ENCODE assay signal across 26 mouse cellular contexts in genomic region chr17:88484539-88484938, GRCm38 (mm10). TPM values are rescaled to one million over a fixed set of nuclear protein-coding genes. Genes with fewer than 3 reads are reported as not detected.
DNase-seq lines count a peak whose midpoint lies in the region; ATAC-seq and TF ChIP-seq lines count a peak whose summit lies in the region.
"Had no signal": no experiment of that assay in that cellular context is flagged by ENCODE, and none has a peak within 500 bp of the region (broad histone marks: within the 10 kb centered on the region; RNA-seq: fewer than 3 reads in every experiment).

No protein-coding gene starts in this region.

- peaks cover 3% of the 10 kb centered on the region; the same call in 1 of the 2 replicates for H3K79me2 ChIP-seq in CH12.LX (replicated peaks; ENCODE audit: control insufficient read depth, extremely low read depth, insufficient read depth, poor library complexity, severe bottlenecking)

- no peak overlapping the region for H3K27ac ChIP-seq in neural tube, embryonic 15.5 days (replicated peaks)
- H3K27ac ChIP-seq in CH12.LX (ENCODE audit: insufficient read depth, low read depth) = no peak overlapping the region
- H3K27ac ChIP-seq in cerebellum, adult 2 months (ENCODE audit: insufficient read depth, low read length) = no peak overlapping the region
- H3K27ac ChIP-seq: embryonic facial prominence, embryonic 12.5 days; embryonic facial prominence, embryonic 15.5 days; forebrain, embryonic 12.5 days; forebrain, embryonic 15.5 days; heart, adult 2 months; heart, embryonic 10.5 days; heart, embryonic 13.5 days; hindbrain, embryonic 14.5 days had no signal

- H3K4me3 ChIP-seq in neural tube, embryonic 15.5 days (replicated peaks) = no peak overlapping the region
- H3K4me3 ChIP-seq in CH12.LX (replicated peaks in 1 of 3; ENCODE audit: low read depth in 2 of 3, low read length in 2 of 3, poor library complexity in 1 of 3) = no peak overlapping the region
- no peak overlapping the region for H3K4me3 ChIP-seq in cerebellum, adult 2 months (replicated peaks; ENCODE audit: insufficient read depth, low read depth, low read length)
- H3K4me3 ChIP-seq: embryonic facial prominence, embryonic 12.5 days; embryonic facial prominence, embryonic 15.5 days; forebrain, embryonic 12.5 days; forebrain, embryonic 15.5 days; heart, adult 2 months; heart, embryonic 10.5 days; heart, embryonic 13.5 days had no signal

- no peak for TF ChIP-seq CTCF in CH12.LX (conservative IDR thresholded peaks at IDR 0.05 in 1 of 2, IDR thresholded peaks at IDR 0.05 in 1 of 2; ENCODE audit: low read depth in 2 of 2, low read length in 2 of 2)
- TF ChIP-seq CTCF in cerebellum, adult 2 months (IDR thresholded peaks at IDR 0.05; ENCODE audit: borderline replicate concordance, insufficient read depth, low read depth, low read length) = no peak

- ATAC-seq in neural tube, embryonic 15.5 days (ENCODE audit: low FRiP score) = no peak
- ATAC-seq in inflammation-experienced regulatory T-cells, adult 6 months = peak; percentile 39
- ATAC-seq: forebrain, embryonic 15.5 days; intestine, embryonic 16.5 days had no signal

- no peaks in the 10 kb centered on the region for H3K9me3 ChIP-seq in neural tube, embryonic 15.5 days (replicated peaks)
- H3K9me3 ChIP-seq in CH12.LX (replicated peaks; ENCODE audit: low read length) = no peaks in the 10 kb centered on the region
- H3K9me3 ChIP-seq: embryonic facial prominence, embryonic 12.5 days; embryonic facial prominence, embryonic 15.5 days; forebrain, embryonic 12.5 days; forebrain, embryonic 15.5 days; heart, embryonic 10.5 days; heart, embryonic 13.5 days had no signal

- no peak overlapping the region for H3K4me2 ChIP-seq in neural tube, embryonic 15.5 days
- H3K4me2 ChIP-seq in CH12.LX (ENCODE audit: insufficient read depth, low read depth, poor library complexity, severe bottlenecking) = peak overlapping the region; percentile 84
- H3K4me2 ChIP-seq: embryonic facial prominence, embryonic 12.5 days; embryonic facial prominence, embryonic 15.5 days; forebrain, embryonic 12.5 days; forebrain, embryonic 15.5 days; heart, embryonic 13.5 days; hindbrain, embryonic 14.5 days had no signal

- peak; percentile 1 for DNase-seq in neural tube, embryonic 10.5 days (ENCODE audit: extremely low spot score, low spot score)
- peak; percentile 51 for DNase-seq in CH12.LX (ENCODE audit: extremely low read depth)
- no peak for DNase-seq in cerebellum, adult 2 months
- DNase-seq in layer of hippocampus, adult 11-12 months (ENCODE audit: low spot score) = no peak
- DNase-seq: adrenal gland, postnatal 10 days; adrenal gland, postnatal 36 days; B cell, adult 2 months; cerebellum, adult 18-20 months; cerebellum, adult 9-11 months; cerebellum, postnatal 25 days; gastrocnemius, postnatal 10 days; gastrocnemius, postnatal 36 days; heart, adult 2 months; heart, postnatal 14 days; heart, postnatal 4 days; kidney, adult 18-20 months had no signal

- no peaks in the 10 kb centered on the region for H3K4me1 ChIP-seq in neural tube, embryonic 15.5 days
- H3K4me1 ChIP-seq in CH12.LX (ENCODE audit: control insufficient read depth in 1 of 2, insufficient read depth in 2 of 2) = peaks cover 4 to 21% of the 10 kb centered on the region in 2 experiments
- peaks cover 13% of the 10 kb centered on the region for H3K4me1 ChIP-seq in cerebellum, adult 2 months (ENCODE audit: control insufficient read depth, insufficient read depth, low read length)
- H3K4me1 ChIP-seq: embryonic facial prominence, embryonic 12.5 days; embryonic facial prominence, embryonic 15.5 days; forebrain, embryonic 12.5 days; forebrain, embryonic 15.5 days; heart, embryonic 10.5 days had no signal

- no peaks in the 10 kb centered on the region for H3K27me3 ChIP-seq in neural tube, embryonic 15.5 days (replicated peaks)
- no peaks in the 10 kb centered on the region for H3K27me3 ChIP-seq in CH12.LX (replicated peaks)
- H3K27me3 ChIP-seq in cerebellum, adult 2 months (ENCODE audit: control insufficient read depth, insufficient read depth, low read length) = no peaks in the 10 kb centered on the region
- H3K27me3 ChIP-seq: embryonic facial prominence, embryonic 12.5 days; embryonic facial prominence, embryonic 15.5 days; forebrain, embryonic 12.5 days; forebrain, embryonic 15.5 days; heart, embryonic 13.5 days had no signal

- dilution Hi-C loops in CH12.LX (cut with MboI; ENCODE audit: extremely low pct_ligation_motif_present, extremely low pct_unique_long_range_greater_than_20kb, low sequenced_read_pairs) = no loop called here

- peaks cover 6% of the 10 kb centered on the region; the same call in 1 of the 2 replicates for H3K36me3 ChIP-seq in neural tube, embryonic 15.5 days
- H3K36me3 ChIP-seq in CH12.LX (replicated peaks in 1 of 2; ENCODE audit: control insufficient read depth in 1 of 2, insufficient read depth in 1 of 2, low read length in 1 of 2) = peaks cover 17 to 46% of the 10 kb centered on the region in 2 experiments
- H3K36me3 ChIP-seq: embryonic facial prominence, embryonic 12.5 days; forebrain, embryonic 15.5 days had no signal

- peak; percentile 83 for TF ChIP-seq EP300 in CH12.LX (IDR thresholded peaks at IDR 0.05; ENCODE audit: low read length)

- TF ChIP-seq RAD21 in CH12.LX (IDR thresholded peaks at IDR 0.05; ENCODE audit: low read depth, low read length) = no peak

- in situ Hi-C loops in CH12.LX (cut with MboI; ENCODE audit: low pct_ligation_motif_present, low pct_unique_long_range_greater_than_20kb, low sequenced_read_pairs) = no loop called here

- WGBS in neural tube, embryonic 15.5 days = 96% methylated on average over 11 of the region's 11 CpGs
- WGBS in cerebellum, adult 2 months = 89% methylated on average over 11 of the region's 11 CpGs

- TF ChIP-seq POLR2A in CH12.LX (IDR thresholded peaks at IDR 0.05; ENCODE audit: low read depth, low read length) = no peak
- TF ChIP-seq POLR2A in cerebellum, adult 2 months (IDR thresholded peaks at IDR 0.05; ENCODE audit: borderline replicate concordance, insufficient read depth, low read length) = no peak

- no peak overlapping the region for H3K9ac ChIP-seq in neural tube, embryonic 15.5 days (replicated peaks)
- no peak overlapping the region for H3K9ac ChIP-seq in CH12.LX (ENCODE audit: insufficient read depth, low read depth)
- H3K9ac ChIP-seq: embryonic facial prominence, embryonic 12.5 days; embryonic facial prominence, embryonic 15.5 days; forebrain, embryonic 12.5 days; forebrain, embryonic 15.5 days; heart, embryonic 13.5 days; hindbrain, embryonic 14.5 days had no signal

TF ChIP-seq in CH12.LX, 34 proteins besides CTCF, POLR2A, EP300 and RAD21 (continues in another document):
- TF ChIP-seq UBTF (IDR thresholded peaks at IDR 0.05; ENCODE audit: low read depth, low read length) (no peak), BHLHE40 (IDR thresholded peaks at IDR 0.05; ENCODE audit: low read depth, low read length) (peak; percentile 42; the same call in 1 of the 2 replicates), ELF1 (IDR thresholded peaks at IDR 0.05; ENCODE audit: low read depth, low read length) (no peak), MYC (IDR thresholded peaks at IDR 0.05; ENCODE audit: low read depth, low read length) (no peak), NELFE (IDR thresholded peaks at IDR 0.05; ENCODE audit: low read depth, low read length) (no peak), ZKSCAN1 (IDR thresholded peaks at IDR 0.05; ENCODE audit: borderline replicate concordance, low read depth, low read length) (no peak), ZMIZ1 (IDR thresholded peaks at IDR 0.05; ENCODE audit: low read depth, low read length) (no peak), MAFK (IDR thresholded peaks at IDR 0.05; ENCODE audit: insufficient replicate concordance, low read length) (peak; percentile 68; the same call in 1 of the 2 replicates), ZC3H11A (IDR thresholded peaks at IDR 0.05; ENCODE audit: low read depth, low read length) (no peak), TBP (conservative IDR thresholded peaks at IDR 0.05; ENCODE audit: low read depth, low read length) (no peak), MAZ (IDR thresholded peaks at IDR 0.05; ENCODE audit: low read depth, low read length) (peak; percentile 85), SIN3A (IDR thresholded peaks at IDR 0.05; ENCODE audit: low read length) (peak; percentile 35; the same call in 1 of the 2 replicates), JUN (IDR thresholded peaks at IDR 0.05; ENCODE audit: insufficient read depth, low read depth, low read length) (peak; percentile 60; the same call in 1 of the 2 replicates), SMC3 (IDR thresholded peaks at IDR 0.05; ENCODE audit: low read depth, low read length) (no peak; the same call in 1 of the 2 replicates), POLR2AphosphoS2 (IDR thresholded peaks at IDR 0.05; ENCODE audit: low read depth, low read length) (no peak), IRF4 (IDR thresholded peaks at IDR 0.05; ENCODE audit: low read depth, low read length) (peak; percentile 91), USF1 (IDR thresholded peaks at IDR 0.05; ENCODE audit: low read depth, low read length) (no peak), RCOR1 (conservative IDR thresholded peaks at IDR 0.05; ENCODE audit: low read depth, low read length) (peak; percentile 75; the same call in 1 of the 2 replicates), ETS1 (conservative IDR thresholded peaks at IDR 0.05; ENCODE audit: low read depth, low read length) (peak; percentile 68), MXI1 (IDR thresholded peaks at IDR 0.05; ENCODE audit: low read depth, low read length) (no peak), MEF2A (IDR thresholded peaks at IDR 0.05; ENCODE audit: borderline replicate concordance, low read depth, low read length) (peak; percentile 86), GABPA (IDR thresholded peaks at IDR 0.05; ENCODE audit: insufficient replicate concordance, low read depth, low read length) (no peak), HCFC1 (IDR thresholded peaks at IDR 0.05; ENCODE audit: low read depth, low read length) (no peak; the same call in 1 of the 2 replicates)

RNA-seq across cellular contexts. Expression of gene Foxn2, which starts 44.0 kb away (rescaled TPM):
- polyA plus RNA-seq in neural tube, embryonic 15.5 days (2015; fragmentation: Nextera tagmentation; extraction: Ambion mirVana) = 8.4 and 9.6 TPM in 2 replicates
- total RNA-seq in CH12.LX (2012; rRNA removed) (13.2 and 16.2 TPM in 2 replicates), CH12.LX (2014; rRNA removed) (24.6 and 27.9 TPM in 2 replicates)
- 16.0 and 17.2 TPM in 2 replicates for polyA plus RNA-seq in CH12.LX (2012; ENCODE audit: insufficient read length, low read depth)
- polyA plus RNA-seq in inflammation-experienced regulatory T-cells, adult 6 months (2017; shearing (Covaris generic)) = 10 to 100 TPM; 36.0 to 43.5 (median 43.0) TPM
- 20.1 and 21.5 TPM in 2 replicates for polyA plus RNA-seq in cerebellum, adult 2 months (2012; rRNA removed)

RNA-seq across cellular contexts. Expression of gene Ppp1r21, which starts 45.4 kb away (rescaled TPM):
- 40.0 and 43.4 TPM in 2 replicates for polyA plus RNA-seq in neural tube, embryonic 15.5 days (2015; fragmentation: Nextera tagmentation; extraction: Ambion mirVana)
- total RNA-seq in CH12.LX (2012; rRNA removed) (19.2 and 21.5 TPM in 2 replicates), CH12.LX (2014; rRNA removed) (30.4 TPM in 2 replicates)
- 24.6 and 27.7 TPM in 2 replicates for polyA plus RNA-seq in CH12.LX (2012; ENCODE audit: insufficient read length, low read depth)
- polyA plus RNA-seq in inflammation-experienced regulatory T-cells, adult 6 months (2017; shearing (Covaris generic)) = 10 to 100 TPM; 16.8 to 31.9 (median 28.2) TPM
- 78.9 and 84.8 TPM in 2 replicates for polyA plus RNA-seq in cerebellum, adult 2 months (2012; rRNA removed)

Comparison
In these comparisons a context has a peak if more than half of its experiments do, and no peak if none do; other contexts are left out.
1. DNase-seq: peak in neural tube, embryonic 10.5 days (single experiment) and CH12.LX (single experiment); none in cerebellum, adult 2 months (0 of 2) and layer of hippocampus, adult 11-12 months (single experiment).